Mouse (Mus musculus) MEL (cell line): ENCODE data around the gene S100a8. TPM values are rescaled to one million over a fixed set of nuclear protein-coding genes. Genes with fewer than 3 reads are reported as not detected.

Source experiments
- DNase-seq: peaks from one replicate; pipeline ENCODE4 v3.0.0; 2011; ENCODE audit warnings: low read depth, low spot score
- H3K27ac ChIP-seq: 2 replicates; pipeline ENCODE4 v1.5.1; 2012; ENCODE audit warnings: low read depth, mild to moderate bottlenecking, control low read depth, low read length, moderate library complexity; ENCODE audit not compliant: control insufficient read depth
- H3K27me3 ChIP-seq, 2 experiments: fragments of 150-350 bp in 1 of 2; sonication (generic) in 1 of 2; 2 replicates each; pipeline ENCODE4 v1.6.1; 2012; ENCODE audit warnings: low read length in 2 of 2, mild to moderate bottlenecking in 2 of 2, improper control_type of control experiment in 1 of 2, moderate library complexity in 1 of 2; ENCODE audit not compliant: insufficient read depth in 2 of 2, control insufficient read depth in 1 of 2
- H3K36me3 ChIP-seq, 2 experiments: 2 replicates each; pipeline ENCODE4 v1.6.1; 2012 to 2014; ENCODE audit warnings: low read length in 2 of 2, improper control_type of control experiment in 1 of 2, inconsistent platforms in 1 of 2, mild to moderate bottlenecking in 1 of 2; ENCODE audit not compliant: insufficient read depth in 2 of 2, control insufficient read depth in 1 of 2
- H3K4me1 ChIP-seq, 2 experiments: fragments of 150-350 bp in 1 of 2; sonication (generic) in 1 of 2; 2 replicates each; pipeline ENCODE4 v1.6.1; 2012; ENCODE audit warnings: low read length in 2 of 2, improper control_type of control experiment in 1 of 2, mild to moderate bottlenecking in 1 of 2; ENCODE audit not compliant: insufficient read depth in 2 of 2, control insufficient read depth in 1 of 2
- H3K4me3 ChIP-seq, 2 experiments: fragments of 150-350 bp in 1 of 2; sonication (generic) in 1 of 2; 2 replicates each; pipeline ENCODE4 v1.5.1; 2012; ENCODE audit warnings: low read depth in 2 of 2, low read length in 2 of 2, mild to moderate bottlenecking in 2 of 2, moderate library complexity in 2 of 2, control low read depth in 1 of 2, improper control_type of control experiment in 1 of 2; ENCODE audit not compliant: control insufficient read depth in 1 of 2, insufficient read depth in 1 of 2
- H3K79me2 ChIP-seq: 2 replicates; pipeline ENCODE4 v1.6.1; 2012; ENCODE audit warnings: mild to moderate bottlenecking, low read length, moderate library complexity; ENCODE audit not compliant: control insufficient read depth, poor library complexity, insufficient read depth
- H3K9ac ChIP-seq: 2 replicates; pipeline ENCODE4 v1.6.1; 2012; ENCODE audit warnings: low read depth, mild to moderate bottlenecking, control low read depth, low read length, moderate library complexity; ENCODE audit not compliant: control insufficient read depth, poor library complexity, severe bottlenecking
- H3K9me3 ChIP-seq: fragments of 150-350 bp; sonication (generic); replicated peaks from 2 replicates; pipeline ENCODE4 v1.6.1; 2012; ENCODE audit warnings: mild to moderate bottlenecking, low read length, improper control_type of control experiment, moderate library complexity; ENCODE audit not compliant: insufficient read depth
- CHD1 ChIP-seq: IDR thresholded peaks from 2 replicates; pipeline ENCODE4 v1.6.1; 2012; ENCODE audit warnings: low read depth, mild to moderate bottlenecking, inconsistent platforms, low read length, improper control_type of control experiment
- CHD2 ChIP-seq: IDR thresholded peaks from 2 replicates; pipeline ENCODE4 v1.6.1; 2011; ENCODE audit warnings: low read length, improper control_type of control experiment
- CTCF ChIP-seq, 3 experiments: IDR thresholded peaks in 2 of 3; conservative IDR thresholded peaks in 1 of 3; 2 replicates each; pipeline ENCODE4 v1.5.1; 2011 to 2012; ENCODE audit warnings: low read length in 3 of 3, low read depth in 2 of 3, mild to moderate bottlenecking in 2 of 3, improper control_type of control experiment in 1 of 3, inconsistent platforms in 1 of 3, mixed read lengths in 1 of 3, moderate library complexity in 1 of 3; ENCODE audit not compliant: control insufficient read depth in 1 of 3, insufficient read depth in 1 of 3, poor library complexity in 1 of 3, severe bottlenecking in 1 of 3
- GABPA ChIP-seq: IDR thresholded peaks from 2 replicates; pipeline ENCODE4 v1.6.1; 2012; ENCODE audit warnings: low read depth, mild to moderate bottlenecking, inconsistent platforms, low read length, improper control_type of control experiment, moderate library complexity
- HCFC1 ChIP-seq: IDR thresholded peaks from 2 replicates; pipeline ENCODE4 v1.6.1; 2012; ENCODE audit warnings: low read depth, mild to moderate bottlenecking, inconsistent platforms, low read length, improper control_type of control experiment, moderate library complexity
- JUND ChIP-seq: IDR thresholded peaks from 2 replicates; pipeline ENCODE4 v1.6.1; 2011; ENCODE audit warnings: low read depth, mild to moderate bottlenecking, improper control_type of control experiment, low read length
- KAT2A ChIP-seq: conservative IDR thresholded peaks from 2 replicates; pipeline ENCODE4 v1.6.1; 2012; ENCODE audit warnings: low read depth, low read length, improper control_type of control experiment, inconsistent platforms
- MXI1 ChIP-seq: IDR thresholded peaks from 2 replicates; pipeline ENCODE4 v1.6.1; 2011; ENCODE audit warnings: mild to moderate bottlenecking, low read depth, low read length, improper control_type of control experiment
- NELFE ChIP-seq: IDR thresholded peaks from 2 replicates; pipeline ENCODE4 v1.6.1; 2011; ENCODE audit warnings: low read depth, low read length, improper control_type of control experiment
- NRF1 ChIP-seq: IDR thresholded peaks from 2 replicates; pipeline ENCODE4 v1.6.1; 2014; ENCODE audit warnings: low read depth, mild to moderate bottlenecking, inconsistent platforms, low read length, improper control_type of control experiment, moderate library complexity; ENCODE audit not compliant: poor library complexity, insufficient read depth, severe bottlenecking
- POLR2A ChIP-seq, 2 experiments: IDR thresholded peaks; 2 replicates each; pipeline ENCODE4 v1.6.1; 2011 to 2012; ENCODE audit warnings: low read length in 2 of 2, mild to moderate bottlenecking in 2 of 2, control low read depth in 1 of 2, improper control_type of control experiment in 1 of 2, low read depth in 1 of 2, moderate library complexity in 1 of 2; ENCODE audit not compliant: control insufficient read depth in 1 of 2, insufficient read depth in 1 of 2, poor library complexity in 1 of 2
- RAD21 ChIP-seq: IDR thresholded peaks from 2 replicates; pipeline ENCODE4 v1.6.1; 2011; ENCODE audit warnings: mild to moderate bottlenecking, low read depth, low read length, improper control_type of control experiment
- SMC3 ChIP-seq: IDR thresholded peaks from 2 replicates; pipeline ENCODE4 v1.6.1; 2011; ENCODE audit warnings: low read depth, low read length, improper control_type of control experiment
- TBP ChIP-seq: IDR thresholded peaks from 2 replicates; pipeline ENCODE4 v1.8.0; 2011; ENCODE audit warnings: low read depth, low read length, improper control_type of control experiment
- TCF12 ChIP-seq: IDR thresholded peaks from 2 replicates; pipeline ENCODE4 v1.6.1; 2014; ENCODE audit warnings: low read depth, mild to moderate bottlenecking, inconsistent platforms, low read length, improper control_type of control experiment, moderate library complexity
- UBTF ChIP-seq: IDR thresholded peaks from 2 replicates; pipeline ENCODE4 v1.6.1; 2012; ENCODE audit warnings: low read depth, mild to moderate bottlenecking, inconsistent platforms, low read length, improper control_type of control experiment, moderate library complexity, borderline replicate concordance; ENCODE audit not compliant: insufficient read depth
- ZMIZ1 ChIP-seq: IDR thresholded peaks from 2 replicates; pipeline ENCODE4 v1.6.1; 2012; ENCODE audit warnings: low read depth, mild to moderate bottlenecking, inconsistent platforms, low read length, improper control_type of control experiment, moderate library complexity
- polyA plus RNA-seq, 2 experiments: library from polyadenylated mRNA; stranded (reverse) in 1 of 2; unstranded in 1 of 2; fragments of >175 nt in 1 of 2; fragments of >200 nt in 1 of 2; gene quantifications; 2 replicates each; pipeline versions ENCODE4 v1.2.1 to v1.2.4; 2012; ENCODE audit warnings: low replicate concordance in 2 of 2, low read depth in 1 of 2; ENCODE audit not compliant: insufficient read length in 2 of 2, insufficient read depth in 1 of 2, missing spikeins in 1 of 2
- total RNA-seq: library from RNA; depleted of rRNA; stranded (reverse); fragments of 300-350 nt; gene quantifications from 2 replicates; pipeline ENCODE4 v1.2.3, GENCODE M21; 2012

S100a8 gene
- total and polyA plus RNA-seq, 3 experiments, result not detected

DNA sequence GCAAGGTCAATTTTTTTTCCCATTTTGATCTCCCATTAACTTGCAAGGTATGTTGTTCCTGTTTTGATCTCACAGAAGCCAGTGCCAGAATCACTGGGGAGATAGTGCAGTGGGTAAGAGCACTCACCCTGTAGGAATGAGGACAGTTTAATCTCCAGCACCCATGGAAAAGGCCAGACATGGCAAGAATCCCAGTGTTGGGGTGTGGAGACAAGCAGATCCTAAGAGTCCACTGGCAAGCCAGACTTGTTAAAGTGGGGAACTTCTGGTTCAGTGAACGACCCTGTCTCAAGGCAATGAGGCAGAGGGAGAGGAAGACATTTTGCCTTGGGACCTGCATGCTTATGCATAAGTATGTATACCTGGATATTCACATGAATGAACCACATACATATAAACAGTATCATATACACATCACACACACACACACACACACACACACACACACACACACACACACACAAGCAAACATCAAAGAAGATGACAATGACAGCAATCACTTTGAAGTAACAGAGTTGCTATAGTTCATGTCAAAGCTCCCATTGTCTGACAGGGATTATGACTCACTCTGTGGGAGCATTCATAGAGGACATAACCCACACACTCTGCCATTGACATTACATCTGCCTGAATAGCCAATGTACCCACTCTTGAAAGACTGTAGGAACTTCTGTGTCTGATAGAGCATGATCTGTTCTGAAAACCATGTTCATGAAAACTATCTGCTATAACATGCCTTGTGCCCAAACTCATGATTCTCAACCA lies 30.1 kb upstream of the S100a8 start:
- TF ChIP-seq TCF12 (no peak), JUND (no peak), SMC3 (no peak)
- TF ChIP-seq, all 39 proteins: peak for 0
- no peaks in the 10 kb centered on the region for H3K36me3 ChIP-seq
- peaks cover 3 to 4% of the 10 kb centered on the region in 2 experiments; a peak in 1 of 4 replicates for H3K27me3 ChIP-seq
- no peak for DNase-seq
- no peaks in the 10 kb centered on the region for H3K9me3 ChIP-seq
- no peak overlapping the region for H3K4me3 ChIP-seq
- H3K79me2 ChIP-seq, result no peaks in the 10 kb centered on the region
- no peak overlapping the region for H3K27ac ChIP-seq
- H3K9ac ChIP-seq, result no peak overlapping the region
- H3K4me1 ChIP-seq, result no peaks in the 10 kb centered on the region

DNA sequence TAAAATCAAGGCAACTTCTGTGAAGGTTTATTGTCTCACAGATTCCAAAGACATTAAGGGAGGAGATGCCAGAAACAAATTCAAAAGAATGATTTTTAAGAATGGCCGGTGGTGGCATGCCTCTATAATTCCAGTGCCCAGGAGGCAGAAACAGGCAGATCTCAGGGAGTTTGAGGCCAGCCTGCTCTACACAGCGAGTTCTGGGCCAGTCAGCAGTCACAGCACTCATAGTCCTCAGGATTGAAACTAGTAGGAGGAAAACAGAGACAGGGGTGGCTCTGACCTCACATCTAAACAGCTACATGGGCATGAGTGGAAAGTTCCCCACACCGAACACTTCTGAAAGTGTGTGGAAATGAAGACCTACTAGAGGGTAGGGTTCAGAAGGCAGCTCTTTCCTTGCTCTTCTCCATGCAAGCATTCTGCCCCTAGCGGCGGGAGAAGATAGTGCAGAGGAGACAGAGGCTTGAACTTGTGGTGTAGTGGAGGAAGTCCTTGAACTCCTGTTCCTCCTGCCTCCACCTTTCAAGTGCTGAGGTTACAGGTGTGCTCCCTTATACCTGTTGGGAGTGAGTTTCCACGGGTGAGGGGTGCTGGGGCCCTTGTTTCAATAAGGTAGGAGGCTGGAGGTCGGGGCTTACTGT lies 29.1 kb upstream of the S100a8 start:
- no peaks in the 10 kb centered on the region for H3K9me3 ChIP-seq
- H3K9ac ChIP-seq, result no peak overlapping the region
- no peaks in the 10 kb centered on the region for H3K79me2 ChIP-seq
- peaks cover 3 to 4% of the 10 kb centered on the region in 2 experiments; a peak in 1 of 4 replicates for H3K27me3 ChIP-seq
- H3K27ac ChIP-seq, result no peak overlapping the region
- no peaks in the 10 kb centered on the region for H3K4me1 ChIP-seq
- no peaks in the 10 kb centered on the region for H3K36me3 ChIP-seq
- peak; percentile 83 for DNase-seq
- no peak for TF ChIP-seq CHD1
- TF ChIP-seq TBP, result no peak
- TF ChIP-seq CTCF (IDR thresholded peaks at IDR 0.05 in 2 of 3, conservative IDR thresholded peaks at IDR 0.05 in 1 of 3; ENCODE audit: control insufficient read depth in 1 of 3, insufficient read depth in 1 of 3, low read depth in 2 of 3, low read length in 3 of 3, poor library complexity in 1 of 3, severe bottlenecking in 1 of 3), result peak; percentile 75 to 97 (median 76)
- no peak for TF ChIP-seq HCFC1
- TF ChIP-seq RAD21, result peak; percentile 25
- no peak for TF ChIP-seq UBTF
- no peak for TF ChIP-seq KAT2A
- TF ChIP-seq, all 39 proteins: peak for 2
- no peak overlapping the region for H3K4me3 ChIP-seq

DNA sequence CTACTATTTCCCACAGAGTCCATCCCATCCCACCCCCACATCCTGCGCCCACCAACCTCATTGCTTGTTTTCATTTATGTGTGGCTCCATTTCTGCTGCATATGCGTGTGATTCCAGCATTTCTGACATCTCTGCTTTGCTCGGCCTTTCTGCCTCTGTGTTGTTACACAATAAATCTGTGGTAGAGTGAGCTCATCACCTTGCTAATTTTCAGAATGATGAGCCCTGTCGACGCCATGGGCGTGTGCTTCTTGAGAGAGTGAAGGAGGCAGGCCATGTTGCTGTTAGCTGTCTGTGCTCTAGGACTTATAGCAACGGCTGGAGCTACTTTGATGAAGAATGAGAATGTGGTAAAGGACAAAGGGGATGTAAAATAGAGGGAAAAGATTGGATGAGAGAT lies 27.8 kb upstream of the S100a8 start:
- Histone ChIP-seq H3K27ac (no peak overlapping the region), H3K4me3 (no peak overlapping the region)
- DNase-seq, result no peak

More for the DNA sequence above, 27.8 kb upstream of the S100a8 start:
- H3K27me3 ChIP-seq, result peaks cover 3 to 4% of the 10 kb centered on the region in 2 experiments; a peak in 2 of 4 replicates
- H3K9ac ChIP-seq, result no peak overlapping the region
- no peaks in the 10 kb centered on the region for H3K4me1 ChIP-seq
- H3K79me2 ChIP-seq, result no peaks in the 10 kb centered on the region
- no peaks in the 10 kb centered on the region for H3K9me3 ChIP-seq
- H3K36me3 ChIP-seq, result no peaks in the 10 kb centered on the region
- TF ChIP-seq TBP, result no peak
- TF ChIP-seq JUND, result no peak
- TF ChIP-seq MXI1, result no peak
- no peak for TF ChIP-seq ZMIZ1
- TF ChIP-seq RAD21, result no peak
- no peak for TF ChIP-seq CHD2
- TF ChIP-seq NELFE, result no peak
- TF ChIP-seq GABPA, result no peak
- TF ChIP-seq POLR2A (IDR thresholded peaks at IDR 0.05; ENCODE audit: control insufficient read depth in 1 of 2, insufficient read depth in 1 of 2, low read depth in 1 of 2, low read length in 2 of 2, poor library complexity in 1 of 2), result no peak
- TF ChIP-seq HCFC1, result no peak
- no peak for TF ChIP-seq NRF1
